Mouse (Mus musculus) limb, embryonic 12.5 days (tissue): ENCODE measurements around the gene Otop3. TPM values are rescaled to one million over a fixed set of nuclear protein-coding genes. Genes with fewer than 3 reads are reported as not detected.

Experiments
- polyA plus RNA-seq: library from polyadenylated mRNA; unstranded; fragments of >200 nt; fragmentation: Nextera tagmentation; extraction: Ambion mirVana; gene quantifications from 2 replicates; pipeline ENCODE4 v1.2.1, GENCODE M21; 2016

Otop3 gene
- polyA plus RNA-seq, 1 experiment from 2014 or later: not detected

Other genes with a start within 250 kb of the Otop3 start
- gene Rab37, start 243.3 kb upstream of the Otop3 start, polyA plus RNA-seq: 1.4 and 1.8 TPM in 2 replicates
- gene Cd300lf, start 200.7 kb upstream of the Otop3 start, polyA plus RNA-seq: 0.26 TPM in 2 replicates
- 23.9 and 25.0 TPM in 2 replicates for gene Slc9a3r1, start 171.4 kb upstream of the Otop3 start, polyA plus RNA-seq
- gene Tmem104, start 147.2 kb upstream of the Otop3 start, polyA plus RNA-seq: 5.8 and 8.2 TPM in 2 replicates
- 17.8 and 23.6 TPM in 2 replicates for gene Nat9, start 146.9 kb upstream of the Otop3 start, polyA plus RNA-seq
- gene Grin2c, start 67.5 kb upstream of the Otop3 start, polyA plus RNA-seq: 0.09 and 0.21 TPM in 2 replicates
- gene Fdxr, start 57.7 kb upstream of the Otop3 start, polyA plus RNA-seq: 13.2 and 16.1 TPM in 2 replicates
- 0.10 and 0.15 TPM in 2 replicates for gene Fads6, start 37.1 kb upstream of the Otop3 start, polyA plus RNA-seq
- 0.56 TPM in 1 of 2 replicates, not detected in the other for gene Otop2, start 27.6 kb upstream of the Otop3 start, polyA plus RNA-seq
- gene Ush1g, start 12.7 kb upstream of the Otop3 start, polyA plus RNA-seq: not detected in 2 replicates
- 2.2 and 2.5 TPM in 2 replicates for gene Hid1, start 33.0 kb downstream of the Otop3 start, polyA plus RNA-seq
- gene Cdr2l, start 47.2 kb downstream of the Otop3 start, polyA plus RNA-seq: 19.7 and 19.9 TPM in 2 replicates
- gene Mrpl58, start 69.0 kb downstream of the Otop3 start, polyA plus RNA-seq: 175 and 182 TPM in 2 replicates
- gene Atp5h, start 85.2 kb downstream of the Otop3 start, polyA plus RNA-seq: 960 and 975 TPM in 2 replicates
- gene Kctd2, start 85.4 kb downstream of the Otop3 start, polyA plus RNA-seq: 25.3 and 26.5 TPM in 2 replicates
- gene Trim80, start 105.8 kb downstream of the Otop3 start, polyA plus RNA-seq: 0.10 TPM in 1 of 2 replicates, not detected in the other
- 0.15 TPM in 1 of 2 replicates, not detected in the other for gene Slc16a5, start 127.7 kb downstream of the Otop3 start, polyA plus RNA-seq
- gene Armc7, start 140.9 kb downstream of the Otop3 start, polyA plus RNA-seq: 7.5 and 9.6 TPM in 2 replicates
- 66.2 and 78.2 TPM in 2 replicates for gene Nt5c, start 157.1 kb downstream of the Otop3 start, polyA plus RNA-seq
- 512 and 557 TPM in 2 replicates for gene Jpt1, start 179.7 kb downstream of the Otop3 start, polyA plus RNA-seq
- 1,335 and 1,406 TPM in 2 replicates for gene Sumo2, start 201.5 kb downstream of the Otop3 start, polyA plus RNA-seq
- gene Nup85, start 229.7 kb downstream of the Otop3 start, polyA plus RNA-seq: 211 and 212 TPM in 2 replicates